Mouse (Mus musculus) bone marrow macrophage, adult 2 months (primary cell): ENCODE results near the gene Pcolce2.

ENCODE experiments used
- CTCF ChIP-seq: IDR thresholded peaks from 2 replicates; pipeline ENCODE4 v1.5.1; 2012; ENCODE audit warnings: low read depth, mild to moderate bottlenecking, low read length, moderate library complexity
- POLR2A ChIP-seq: IDR thresholded peaks from 2 replicates; pipeline ENCODE4 v1.6.1; 2012; ENCODE audit warnings: mild to moderate bottlenecking, low read depth, low read length, borderline replicate concordance

DNA sequence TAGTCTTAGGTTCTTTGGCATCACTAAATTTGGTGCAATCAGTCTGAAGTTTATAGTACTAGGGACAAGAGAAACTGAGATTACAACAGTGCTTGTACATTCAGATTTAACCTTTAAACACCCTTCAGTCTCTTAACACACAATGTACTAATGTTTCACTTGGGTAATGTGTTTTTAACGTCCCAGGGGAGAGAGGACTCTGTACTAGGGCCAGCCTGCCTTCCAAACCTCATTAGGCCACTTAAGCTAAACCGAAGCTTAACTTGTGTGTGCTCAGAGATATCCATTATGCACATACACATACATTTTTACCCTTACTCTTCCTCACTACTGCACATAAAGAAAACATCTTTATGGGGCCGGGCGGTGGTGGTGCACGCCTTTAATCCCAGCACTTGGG is 109.9 kb downstream of the Pcolce2 start:
- no peak for TF ChIP-seq CTCF
- no peak for TF ChIP-seq POLR2A
